Mouse (Mus musculus) ovary, adult 18-20 months (tissue): ENCODE results near the gene Ifrd2.

Experiments used
- DNase-seq: peaks from one replicate; pipeline ENCODE4 v3.0.0; 2022; ENCODE audit warnings: low spot score, mixed read lengths

Ifrd2 gene

DNA sequence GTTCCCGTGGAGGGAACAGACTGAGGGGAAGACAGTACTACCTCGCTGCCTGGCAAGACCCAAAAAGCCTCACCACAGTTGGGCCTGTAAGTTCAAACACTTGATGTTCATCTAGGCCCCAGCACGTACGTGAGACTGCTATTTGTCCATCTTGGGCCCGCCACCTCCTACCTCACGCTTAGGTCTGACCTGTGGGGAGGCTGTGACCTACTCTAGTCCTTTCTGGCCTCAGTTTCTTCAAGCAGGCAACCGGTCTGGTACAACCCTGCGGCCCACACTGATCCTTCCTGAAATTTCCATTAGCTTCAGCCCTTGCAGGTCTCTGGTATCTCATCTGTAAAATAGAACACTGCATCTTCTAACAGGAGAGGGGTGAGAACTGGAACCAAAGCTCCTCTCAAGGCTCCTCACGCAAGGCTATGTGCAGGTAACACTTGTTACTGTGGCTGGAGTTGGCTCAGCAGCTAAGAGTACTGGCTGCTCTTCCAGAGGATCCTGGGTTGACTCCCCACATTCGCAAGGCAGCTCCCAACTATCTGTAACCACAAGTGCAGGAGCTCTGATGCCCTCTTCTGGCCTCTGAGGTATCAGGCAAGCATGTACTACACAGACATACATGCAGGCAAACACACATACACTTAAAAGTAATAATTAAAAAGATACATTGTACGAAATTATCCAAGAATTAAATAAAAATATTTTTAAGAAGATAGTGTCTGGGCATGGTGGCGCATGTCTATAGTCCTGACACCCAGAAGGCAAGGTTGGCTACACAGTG, 38.1 kb downstream of the Ifrd2 start:
- no peak for DNase-seq

GRCm38 (mm10) chr9:107626158-107626843, 38.9 kb downstream of the Ifrd2 start:
- no peak for DNase-seq

GRCm38 (mm10) chr9:107626844-107627277, 39.4 kb downstream of the Ifrd2 start:
- peak; percentile 61 for DNase-seq

DNA sequence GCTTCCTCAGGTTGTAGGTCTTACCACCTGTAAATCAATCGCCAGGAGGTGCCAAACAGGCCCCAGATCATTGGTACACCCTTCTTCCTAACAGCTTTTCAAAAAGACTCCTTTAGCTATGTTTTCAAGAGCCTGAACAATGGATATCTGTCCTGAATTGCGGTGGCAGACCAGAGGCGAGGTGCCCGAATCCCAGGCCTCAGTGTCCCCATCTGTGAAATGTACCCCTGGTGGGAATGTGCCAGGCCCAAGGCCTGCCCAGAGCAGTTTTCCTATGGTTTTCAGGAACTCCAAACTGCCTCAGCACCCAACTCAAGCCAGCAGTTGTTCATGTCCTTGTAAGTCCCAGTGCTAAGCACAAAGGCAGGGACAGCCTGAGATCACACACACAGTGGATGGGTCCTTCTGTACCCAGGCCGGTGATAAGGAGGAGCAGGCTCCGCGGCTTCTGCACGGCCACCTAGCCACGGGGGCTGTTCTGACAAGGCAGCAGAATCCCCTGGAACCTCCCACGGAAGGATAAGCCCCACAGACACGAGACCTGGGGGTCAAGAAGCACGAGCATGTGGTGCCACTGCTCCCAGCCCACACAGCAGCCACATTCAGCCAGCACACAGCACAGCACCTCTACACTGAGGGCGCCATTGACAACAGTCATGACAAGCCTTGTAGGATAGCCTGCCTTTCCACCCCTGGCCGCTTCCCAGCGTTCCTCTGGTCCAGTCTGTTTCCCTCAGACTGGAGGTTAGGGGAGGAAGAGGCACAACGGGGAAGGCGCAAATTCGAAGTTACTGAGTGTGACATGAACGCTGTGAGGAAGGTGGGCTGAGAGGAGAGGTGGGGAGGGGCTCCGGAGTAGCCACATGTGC, 40.2 kb downstream of the Ifrd2 start:
- DNase-seq, result no peak

DNA sequence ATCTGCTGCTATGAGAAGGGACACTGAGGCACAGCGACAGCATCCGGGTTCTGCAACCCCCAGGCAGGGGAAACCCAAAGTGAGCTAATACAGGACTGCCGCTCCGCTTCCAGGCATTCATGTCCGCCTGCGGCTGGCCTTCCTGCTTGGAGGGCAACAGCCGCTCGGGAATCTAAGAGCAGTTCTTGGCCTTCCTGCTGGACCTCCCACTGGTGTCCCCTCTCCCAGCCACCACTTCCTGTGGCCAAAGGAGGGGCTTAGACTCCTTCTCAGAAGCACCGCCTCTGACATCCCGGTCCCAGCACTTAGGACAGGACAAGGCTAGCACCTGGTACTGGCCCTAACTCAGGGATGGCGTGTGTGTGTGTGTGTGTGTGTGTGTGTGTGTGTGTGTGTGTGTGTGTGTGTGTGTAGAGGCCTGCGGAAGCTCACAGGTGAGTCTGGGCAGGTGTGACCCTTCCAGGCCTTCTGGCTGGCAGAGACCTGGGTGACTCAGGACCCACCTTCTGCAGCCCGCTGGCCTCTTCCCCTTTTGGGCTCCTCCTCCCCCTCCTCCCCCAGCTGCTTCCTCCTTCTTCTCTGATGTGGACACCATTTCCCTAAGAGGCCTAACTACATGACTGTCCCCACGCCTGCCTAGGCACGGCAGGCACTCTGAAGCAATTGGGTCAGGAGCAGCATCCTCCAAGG, 41.4 kb downstream of the Ifrd2 start:
- no peak for DNase-seq

- DNase-seq, result no peak
These were observed 41.9 kb downstream of the Ifrd2 start for GRCm38 (mm10) chr9:107629411-107629730.

GRCm38 (mm10) chr9:107629901-107630425, 42.5 kb downstream of the Ifrd2 start:
- no peak for DNase-seq

DNA sequence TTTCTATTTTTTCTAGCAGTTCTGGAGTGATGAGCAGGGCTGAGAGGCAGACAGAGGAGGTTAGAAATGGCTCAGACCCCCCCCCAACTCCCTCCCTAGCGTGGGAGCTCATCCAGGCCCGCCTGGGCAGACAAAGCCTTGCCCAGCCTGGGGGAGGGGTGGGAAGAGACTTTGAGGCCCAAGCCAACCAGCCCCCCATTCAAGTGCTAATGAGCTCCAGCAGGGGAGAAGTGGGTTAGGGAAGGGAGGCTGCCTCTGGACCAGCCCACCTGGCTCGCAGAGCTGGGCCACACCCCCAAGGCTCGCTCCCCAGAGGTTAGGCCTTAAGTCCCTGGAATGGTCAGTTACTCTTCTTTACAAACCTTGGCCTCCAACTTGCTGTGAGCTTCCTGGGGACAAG, 43.1 kb downstream of the Ifrd2 start:
- DNase-seq, result no peak

GRCm38 (mm10) chr9:107631311-107631826, 43.9 kb downstream of the Ifrd2 start:
- DNase-seq, result no peak

GRCm38 (mm10) chr9:107631861-107632260, 44.4 kb downstream of the Ifrd2 start:
- DNase-seq, result no peak

- no peak for DNase-seq
These were observed 45.0 kb downstream of the Ifrd2 start for GRCm38 (mm10) chr9:107632478-107632877.

GRCm38 (mm10) chr9:107633091-107633660, 45.7 kb downstream of the Ifrd2 start:
- DNase-seq, result peak; percentile 76

GRCm38 (mm10) chr9:107633661-107634405, 46.4 kb downstream of the Ifrd2 start:
- no peak for DNase-seq

DNA sequence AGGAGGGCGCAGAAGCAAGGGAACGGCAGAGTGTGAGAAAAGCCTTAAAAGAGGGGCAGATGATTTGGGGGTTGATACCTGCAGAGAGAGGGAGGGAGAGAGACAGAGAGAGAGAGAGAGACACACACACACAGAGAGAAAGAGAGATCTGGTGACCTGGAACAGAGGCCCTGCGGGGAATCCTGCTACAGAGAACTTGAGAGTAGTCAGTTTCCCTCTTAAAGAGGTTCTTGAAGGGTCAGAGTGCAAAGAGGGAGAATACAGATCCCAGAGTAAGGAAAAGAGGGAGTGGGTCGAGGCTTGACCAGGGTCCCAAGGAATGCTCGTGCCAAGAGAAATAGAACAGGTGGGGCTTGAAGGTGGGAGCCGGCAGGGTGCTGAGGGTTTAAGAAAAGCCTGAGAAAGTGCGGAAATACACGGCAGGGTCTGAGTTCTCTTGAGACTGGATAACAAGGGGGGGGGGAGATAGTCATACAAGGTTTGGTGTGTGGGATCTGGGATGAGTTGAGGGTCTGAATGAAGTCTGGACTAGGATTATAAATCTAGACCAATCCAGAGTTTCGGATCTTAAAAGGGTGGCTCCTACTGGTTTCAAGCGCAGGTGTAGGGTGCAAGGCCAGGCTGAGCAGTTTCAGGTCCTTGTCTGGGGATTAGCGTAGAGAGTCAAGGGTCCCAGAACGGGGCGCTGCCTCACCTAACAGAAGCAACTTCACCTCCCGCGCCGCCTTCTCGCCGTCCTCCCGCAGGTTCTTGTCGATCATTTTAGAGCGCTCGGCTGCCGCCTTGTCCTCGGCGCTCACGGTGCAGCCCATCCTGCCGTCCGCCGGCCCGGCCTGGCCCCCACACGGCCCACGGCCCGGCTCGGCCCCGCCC, 47.2 kb downstream of the Ifrd2 start:
- no peak for DNase-seq

DNA sequence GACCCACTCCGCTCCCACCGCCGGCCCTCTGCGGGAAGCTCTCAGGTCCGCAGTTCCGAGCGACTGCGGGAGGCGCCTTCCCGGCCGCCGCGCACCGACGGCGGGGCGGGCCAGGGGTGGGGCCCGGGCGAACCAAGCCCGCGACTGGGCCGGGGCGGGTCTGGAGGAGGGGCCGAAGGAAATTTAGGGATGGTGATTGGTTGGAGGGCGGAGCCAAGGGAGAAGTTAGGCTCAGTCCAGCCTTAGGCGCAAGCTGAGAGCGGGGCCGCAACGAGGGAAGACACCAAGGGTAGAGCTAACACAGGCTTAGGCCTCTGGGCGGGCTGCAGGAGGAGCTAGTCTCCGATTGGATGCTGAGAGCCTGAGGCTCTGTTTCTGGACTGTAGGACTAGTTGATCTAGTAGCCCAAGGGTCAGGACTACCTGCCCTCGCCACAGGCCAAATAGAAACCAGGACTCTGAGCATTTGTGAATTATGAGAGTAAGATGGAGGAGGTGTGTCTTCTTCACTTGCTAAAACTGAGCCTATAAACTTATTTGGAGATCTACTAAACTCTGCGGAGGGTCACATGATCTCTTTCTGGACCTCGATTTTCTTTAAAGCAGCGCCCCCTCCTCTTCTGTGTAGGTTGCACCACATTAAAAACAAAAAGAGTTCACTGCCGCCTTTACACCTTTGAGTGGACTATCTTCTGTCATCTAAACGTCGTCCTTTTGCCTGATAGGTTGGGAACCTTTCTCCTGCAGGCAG, 48.0 kb downstream of the Ifrd2 start, which contains the start of gene Gnai2:
Gnai2 (minus strand) TSS at position 89 of the 750 bp plus-strand sequence.
- DNase-seq, result peak; percentile 97

- no peak for DNase-seq
These were observed 49.6 kb downstream of the Ifrd2 start for GRCm38 (mm10) chr9:107637070-107637469.

- no peak for DNase-seq
These were observed 52.9 kb downstream of the Ifrd2 start for GRCm38 (mm10) chr9:107640257-107640772.

- DNase-seq, result no peak
These were observed 54.2 kb downstream of the Ifrd2 start for GRCm38 (mm10) chr9:107641666-107642065.
